Mouse (Mus musculus) forebrain, embryonic 11.5 days (tissue): Measurements from ENCODE around the gene Odf2. TPM values are rescaled to one million over a fixed set of nuclear protein-coding genes. Genes with fewer than 3 reads are reported as not detected.

Experiments used
- ATAC-seq: fragments of 200-750 bp; cut with Nextera tagmentation; replicated peaks from 2 replicates; pipeline ENCODE4 v1.8.0; 2017; ENCODE audit warnings: moderate TSS enrichment; ENCODE audit not compliant: low FRiP score
- DNase-seq: peaks from one replicate; pipeline ENCODE4 v3.0.0-alpha.2; 2017; ENCODE audit warnings: low spot score
- H3K27ac ChIP-seq: fragments of 300-500 bp; sonication (generic); 2 replicates; pipeline ENCODE4 v1.5.1; 2014; ENCODE audit warnings: low read depth, low read length
- H3K27me3 ChIP-seq: fragments of 300-500 bp; sonication (generic); 2 replicates; pipeline ENCODE4 v1.6.1; 2014; ENCODE audit warnings: mild to moderate bottlenecking, low read length, mixed read lengths; ENCODE audit not compliant: control insufficient read depth, insufficient read depth
- H3K36me3 ChIP-seq: fragments of 300-500 bp; sonication (generic); 2 replicates; pipeline ENCODE4 v1.6.1; 2014; ENCODE audit warnings: mild to moderate bottlenecking, low read length, moderate library complexity, mixed read lengths; ENCODE audit not compliant: control insufficient read depth, insufficient read depth
- H3K4me1 ChIP-seq: fragments of 300-500 bp; sonication (generic); replicated peaks from 2 replicates; pipeline ENCODE4 v1.6.1; 2014; ENCODE audit warnings: low read length, mixed read lengths; ENCODE audit not compliant: control insufficient read depth, insufficient read depth
- H3K4me2 ChIP-seq: fragments of 300-500 bp; sonication (generic); 2 replicates; pipeline ENCODE4 v1.6.1; 2014; ENCODE audit warnings: low read depth, mild to moderate bottlenecking, low read length, moderate library complexity, mixed read lengths; ENCODE audit not compliant: severe bottlenecking
- H3K4me3 ChIP-seq: fragments of 300-500 bp; sonication (generic); 2 replicates; pipeline ENCODE4 v1.5.1; 2014; ENCODE audit warnings: low read depth, low read length
- H3K9ac ChIP-seq: fragments of 300-500 bp; sonication (generic); 2 replicates; pipeline ENCODE4 v1.6.1; 2014; ENCODE audit warnings: low read length
- H3K9me3 ChIP-seq: fragments of 300-500 bp; sonication (generic); 2 replicates; pipeline ENCODE4 v1.6.1; 2016; ENCODE audit warnings: low read length, mixed read lengths; ENCODE audit not compliant: control insufficient read depth
- WGBS: fragments of 180-500 bp; shearing (Covaris S2); extraction: QIAGEN DNeasy Blood & Tissue Kit; methylation state at CpG from one replicate; pipeline ENCODE4 v1.1.7; 2014; 5-methylcytosine and 5-hydroxymethylcytosine counted together
- polyA plus RNA-seq: library from polyadenylated mRNA; unstranded; fragments of >200 nt; fragmentation: Nextera tagmentation; extraction: Ambion mirVana; gene quantifications from 2 replicates; pipeline ENCODE4 v1.2.1, GENCODE M21; 2014

The Odf2 gene
- polyA plus RNA-seq, 1 experiment from 2014 or later: 132 TPM

GRCm38 (mm10) chr2:29940826-29941225 lies 51.8 kb downstream of the Odf2 start:
- Histone ChIP-seq H3K4me3 (no peak overlapping the region), H3K9me3 (no peaks in the 10 kb centered on the region), H3K9ac (no peak overlapping the region), H3K4me2 (no peak overlapping the region), H3K4me1 (peaks cover 4% of the 10 kb centered on the region; the same call in 1 of the 2 replicates), H3K27ac (no peak overlapping the region), H3K36me3 (peaks cover 4% of the 10 kb centered on the region), H3K27me3 (no peaks in the 10 kb centered on the region)
- DNase-seq (no peak), ATAC-seq (no peak)
- 93% methylated on average over 7 of the region's 7 CpGs for WGBS

- Histone ChIP-seq H3K9me3 (no peaks in the 10 kb centered on the region), H3K27me3 (no peaks in the 10 kb centered on the region), H3K36me3 (peaks cover 1% of the 10 kb centered on the region), H3K9ac (no peak overlapping the region), H3K27ac (no peak overlapping the region), H3K4me3 (no peak overlapping the region), H3K4me1 (no peaks in the 10 kb centered on the region), H3K4me2 (no peak overlapping the region)
- 83% methylated on average over 1 of the region's 1 CpGs for WGBS
- DNase-seq (no peak), ATAC-seq (no peak)
These were observed 55.7 kb downstream of the Odf2 start for GRCm38 (mm10) chr2:29944723-29945122.

- H3K4me3 ChIP-seq: no peak overlapping the region
- no peak for ATAC-seq
- H3K4me1 ChIP-seq: no peaks in the 10 kb centered on the region
- H3K36me3 ChIP-seq: no peaks in the 10 kb centered on the region; the same call in 1 of the 2 replicates
- no peak overlapping the region for H3K9ac ChIP-seq
- no peaks in the 10 kb centered on the region for H3K27me3 ChIP-seq
- 95% methylated on average over 5 of the region's 5 CpGs for WGBS
- H3K4me2 ChIP-seq: no peak overlapping the region
- no peak for DNase-seq
- H3K9me3 ChIP-seq: no peaks in the 10 kb centered on the region
- no peak overlapping the region for H3K27ac ChIP-seq
These were observed 59.9 kb downstream of the Odf2 start for GRCm38 (mm10) chr2:29948896-29949295.

- no peak for DNase-seq
- no peaks in the 10 kb centered on the region for H3K27me3 ChIP-seq
- H3K9me3 ChIP-seq: no peaks in the 10 kb centered on the region
- 98% methylated on average over 7 of the region's 7 CpGs for WGBS
- no peak overlapping the region for H3K4me2 ChIP-seq
- no peaks in the 10 kb centered on the region for H3K4me1 ChIP-seq
- no peak overlapping the region for H3K9ac ChIP-seq
- ATAC-seq: no peak
- H3K36me3 ChIP-seq: no peaks in the 10 kb centered on the region; the same call in 1 of the 2 replicates
- no peak overlapping the region for H3K4me3 ChIP-seq
- no peak overlapping the region for H3K27ac ChIP-seq
These were observed 72.2 kb downstream of the Odf2 start for GRCm38 (mm10) chr2:29961246-29961645.

GRCm38 (mm10) chr2:29964354-29965249 lies 75.6 kb downstream of the Odf2 start:
- DNase-seq (no peak), ATAC-seq (no peak)
- Histone ChIP-seq H3K4me2 (peak overlapping the region; percentile 70), H3K9me3 (no peaks in the 10 kb centered on the region), H3K36me3 (no peaks in the 10 kb centered on the region), H3K4me1 (peaks cover 5% of the 10 kb centered on the region; the same call in 1 of the 2 replicates), H3K27me3 (no peaks in the 10 kb centered on the region), H3K27ac (peak overlapping the region; percentile 37; the same call in 1 of the 2 replicates), H3K9ac (peak overlapping the region; percentile 69), H3K4me3 (peak overlapping the region; percentile 93)
- WGBS: 19% methylated on average over 10 of the region's 10 CpGs

GRCm38 (mm10) chr2:29965250-29965843 lies 76.3 kb downstream of the Odf2 start, which contains the start of gene Sptan1:
Gene Sptan1 (plus strand): TSS chr2:29965560.
- Histone ChIP-seq H3K4me1 (peaks cover 5% of the 10 kb centered on the region; the same call in 1 of the 2 replicates), H3K27me3 (no peaks in the 10 kb centered on the region), H3K9me3 (no peaks in the 10 kb centered on the region), H3K4me3 (peak within 1 kb of the TSS; percentile 93), H3K36me3 (no peaks in the 10 kb centered on the region), H3K4me2 (peak within 1 kb of the TSS; percentile 70), H3K9ac (peak within 1 kb of the TSS; percentile 98), H3K27ac (peak within 1 kb of the TSS; percentile 72)
- peak; percentile 98 for ATAC-seq
- peak; percentile 99 for DNase-seq
- under 1% methylated on average over 74 of the region's 82 CpGs for WGBS

- Histone ChIP-seq H3K4me1 (peaks cover 5% of the 10 kb centered on the region; the same call in 1 of the 2 replicates), H3K4me3 (peak overlapping the region; percentile 93), H3K27ac (peak overlapping the region; percentile 72), H3K4me2 (peak overlapping the region; percentile 70), H3K27me3 (no peaks in the 10 kb centered on the region), H3K9ac (peak overlapping the region; percentile 98), H3K36me3 (no peaks in the 10 kb centered on the region), H3K9me3 (no peaks in the 10 kb centered on the region)
- no peak for DNase-seq
- 1% methylated on average over 20 of the region's 41 CpGs for WGBS
- ATAC-seq: peak; percentile 26
These were observed 76.9 kb downstream of the Odf2 start for GRCm38 (mm10) chr2:29965906-29966305.

- Histone ChIP-seq H3K9me3 (no peaks in the 10 kb centered on the region), H3K27me3 (no peaks in the 10 kb centered on the region), H3K36me3 (no peaks in the 10 kb centered on the region), H3K4me1 (peaks cover 5% of the 10 kb centered on the region; the same call in 1 of the 2 replicates), H3K4me3 (peak overlapping the region; percentile 93), H3K9ac (peak overlapping the region; percentile 98; the same call in 1 of the 2 replicates), H3K27ac (no peak overlapping the region), H3K4me2 (peak overlapping the region; percentile 70)
- WGBS: 64% methylated on average over 2 of the region's 2 CpGs
- no peak for DNase-seq
- no peak for ATAC-seq
These were observed 77.8 kb downstream of the Odf2 start for GRCm38 (mm10) chr2:29966826-29967225.
